Mouse (Mus musculus) lung, embryonic 16.5 days (tissue): Measurements from ENCODE around the gene Ccdc191. TPM values are rescaled to one million over a fixed set of nuclear protein-coding genes. Genes with fewer than 3 reads are reported as not detected.
A peak's percentile ranks its signal among the peaks of the same experiment; 100 is the strongest.

ENCODE experiments used
- ATAC-seq: fragments of 200-750 bp; cut with Nextera tagmentation; 2 replicates; pipeline ENCODE4 v1.8.0; 2017; ENCODE audit warnings: low read depth, mild to moderate bottlenecking, moderate library complexity
- H3K27ac ChIP-seq: fragments of 300-500 bp; sonication (generic); 2 replicates; pipeline ENCODE4 v1.5.1; 2014; ENCODE audit warnings: mild to moderate bottlenecking, control low read depth, low read length
- H3K27me3 ChIP-seq: fragments of 300-500 bp; sonication (generic); 2 replicates; pipeline ENCODE4 v1.6.1; 2014; ENCODE audit warnings: low read depth, low read length, mixed read lengths; ENCODE audit not compliant: control insufficient read depth, insufficient read depth
- H3K36me3 ChIP-seq: fragments of 300-500 bp; sonication (generic); 2 replicates; pipeline ENCODE4 v1.6.1; 2014; ENCODE audit warnings: low read length; ENCODE audit not compliant: control insufficient read depth, insufficient read depth
- H3K4me1 ChIP-seq: fragments of 300-500 bp; sonication (generic); replicated peaks from 2 replicates; pipeline ENCODE4 v1.6.1; 2014; ENCODE audit warnings: low read length, mixed read lengths; ENCODE audit not compliant: control insufficient read depth, insufficient read depth
- H3K4me2 ChIP-seq: fragments of 300-500 bp; sonication (generic); 2 replicates; pipeline ENCODE4 v1.6.1; 2014; ENCODE audit warnings: low read depth, low read length, control low read depth
- H3K4me3 ChIP-seq: fragments of 300-500 bp; sonication (generic); 2 replicates; pipeline ENCODE4 v1.5.1; 2014; ENCODE audit warnings: mild to moderate bottlenecking, low read length, control low read depth
- H3K9ac ChIP-seq: fragments of 300-500 bp; sonication (generic); 2 replicates; pipeline ENCODE4 v1.6.1; 2014; ENCODE audit warnings: low read length, control low read depth
- H3K9me3 ChIP-seq: fragments of 300-500 bp; sonication (generic); 2 replicates; pipeline ENCODE4 v1.6.1; 2016; ENCODE audit warnings: low read length; ENCODE audit not compliant: control insufficient read depth
- WGBS: fragments of 180-500 bp; shearing (Covaris S2); extraction: QIAGEN DNeasy Blood & Tissue Kit; methylation state at CpG from one replicate; pipeline ENCODE4 v1.1.7; 2014; 5-methylcytosine and 5-hydroxymethylcytosine counted together
- polyA plus RNA-seq: library from polyadenylated mRNA; unstranded; fragments of >200 nt; fragmentation: Nextera tagmentation; extraction: Ambion mirVana; gene quantifications from 2 replicates; pipeline ENCODE4 v1.2.1, GENCODE M21; 2015

Gene Ccdc191
- polyA plus RNA-seq, 1 experiment from 2014 or later, result 14.8 TPM

GRCm38 (mm10) chr16:43935892-43936291 lies 46.3 kb downstream of the Ccdc191 start:
- peak; percentile 65; the same call in 1 of the 2 replicates for ATAC-seq
- H3K9me3 ChIP-seq, result no peaks in the 10 kb centered on the region
- WGBS, result 51% methylated on average over 3 of the region's 3 CpGs
- H3K4me2 ChIP-seq, result 0 out of 2 replicates have a peak overlapping the region, but pooled peaks have one; percentile 11
- no peak overlapping the region for H3K9ac ChIP-seq
- H3K27me3 ChIP-seq, result no peaks in the 10 kb centered on the region
- H3K36me3 ChIP-seq, result no peaks in the 10 kb centered on the region
- H3K4me1 ChIP-seq, result peaks cover 6% of the 10 kb centered on the region; the same call in 1 of the 2 replicates
- no peak overlapping the region for H3K4me3 ChIP-seq
- no peak overlapping the region for H3K27ac ChIP-seq

GRCm38 (mm10) chr16:43940846-43941245 lies 51.2 kb downstream of the Ccdc191 start:
- 91% methylated on average over 4 of the region's 4 CpGs for WGBS

GRCm38 (mm10) chr16:43945351-43945750 lies 55.8 kb downstream of the Ccdc191 start:
- H3K4me3 ChIP-seq, result no peak overlapping the region
- no peak overlapping the region for H3K27ac ChIP-seq
- WGBS, result 65% methylated on average over 3 of the region's 3 CpGs
- no peaks in the 10 kb centered on the region for H3K36me3 ChIP-seq
- H3K9me3 ChIP-seq, result no peaks in the 10 kb centered on the region
- H3K4me2 ChIP-seq, result no peak overlapping the region
- H3K27me3 ChIP-seq, result no peaks in the 10 kb centered on the region
- no peak overlapping the region for H3K9ac ChIP-seq
- no peaks in the 10 kb centered on the region for H3K4me1 ChIP-seq
- ATAC-seq, result no peak

More at GRCm38 (mm10) chr16:43940846-43941245, 51.2 kb downstream of the Ccdc191 start:
- Histone ChIP-seq H3K9me3 (no peaks in the 10 kb centered on the region), H3K36me3 (no peaks in the 10 kb centered on the region), H3K4me2 (no peak overlapping the region), H3K27me3 (no peaks in the 10 kb centered on the region), H3K4me1 (no peaks in the 10 kb centered on the region), H3K4me3 (no peak overlapping the region), H3K9ac (no peak overlapping the region), H3K27ac (no peak overlapping the region)
- ATAC-seq, result no peak

GRCm38 (mm10) chr16:43945869-43946268 lies 56.3 kb downstream of the Ccdc191 start:
- Histone ChIP-seq H3K36me3 (no peaks in the 10 kb centered on the region), H3K9ac (no peak overlapping the region), H3K4me2 (no peak overlapping the region), H3K4me3 (no peak overlapping the region), H3K27ac (no peak overlapping the region), H3K4me1 (no peaks in the 10 kb centered on the region), H3K27me3 (no peaks in the 10 kb centered on the region), H3K9me3 (no peaks in the 10 kb centered on the region)
- WGBS, result 41% methylated on average over 3 of the region's 3 CpGs
- peak; percentile 71 for ATAC-seq

GRCm38 (mm10) chr16:43951591-43951990 lies 62.0 kb downstream of the Ccdc191 start:
- ATAC-seq, result peak; percentile 59
- WGBS, result 62% methylated on average over 4 of the region's 4 CpGs

GRCm38 (mm10) chr16:43954913-43955312 lies 65.3 kb downstream of the Ccdc191 start:
- ATAC-seq, result no peak
- Histone ChIP-seq H3K9me3 (no peaks in the 10 kb centered on the region), H3K4me3 (no peak overlapping the region), H3K9ac (no peak overlapping the region), H3K27ac (no peak overlapping the region), H3K4me2 (no peak overlapping the region), H3K4me1 (no peaks in the 10 kb centered on the region), H3K27me3 (no peaks in the 10 kb centered on the region), H3K36me3 (no peaks in the 10 kb centered on the region)
- 40% methylated on average over 6 of the region's 6 CpGs for WGBS

More at GRCm38 (mm10) chr16:43951591-43951990, 62.0 kb downstream of the Ccdc191 start:
- Histone ChIP-seq H3K4me2 (no peak overlapping the region), H3K27me3 (no peaks in the 10 kb centered on the region), H3K4me3 (no peak overlapping the region), H3K9me3 (no peaks in the 10 kb centered on the region), H3K27ac (no peak overlapping the region), H3K4me1 (no peaks in the 10 kb centered on the region), H3K9ac (no peak overlapping the region), H3K36me3 (no peaks in the 10 kb centered on the region)

GRCm38 (mm10) chr16:43958038-43958437 lies 68.4 kb downstream of the Ccdc191 start:
- H3K4me1 ChIP-seq, result no peaks in the 10 kb centered on the region
- H3K27me3 ChIP-seq, result no peaks in the 10 kb centered on the region
- WGBS, result 83% methylated on average over 4 of the region's 4 CpGs
- no peak for ATAC-seq
- no peaks in the 10 kb centered on the region for H3K36me3 ChIP-seq
- no peak overlapping the region for H3K4me3 ChIP-seq
- no peaks in the 10 kb centered on the region for H3K9me3 ChIP-seq
- no peak overlapping the region for H3K9ac ChIP-seq
- no peak overlapping the region for H3K4me2 ChIP-seq
- H3K27ac ChIP-seq, result no peak overlapping the region

- H3K36me3 ChIP-seq, result no peaks in the 10 kb centered on the region
- no peaks in the 10 kb centered on the region for H3K9me3 ChIP-seq
- WGBS, result 87% methylated on average over 9 of the region's 9 CpGs
- no peak overlapping the region for H3K27ac ChIP-seq
- no peak overlapping the region for H3K4me3 ChIP-seq
- H3K27me3 ChIP-seq, result no peaks in the 10 kb centered on the region
- H3K9ac ChIP-seq, result no peak overlapping the region
- H3K4me1 ChIP-seq, result no peaks in the 10 kb centered on the region
- ATAC-seq, result no peak
- H3K4me2 ChIP-seq, result no peak overlapping the region
Observed at GRCm38 (mm10) chr16:43963291-43963690, 73.7 kb downstream of the Ccdc191 start.

GRCm38 (mm10) chr16:43963780-43964179 lies 74.2 kb downstream of the Ccdc191 start:
- no peak overlapping the region for H3K9ac ChIP-seq
- H3K4me1 ChIP-seq, result no peaks in the 10 kb centered on the region
- H3K4me2 ChIP-seq, result no peak overlapping the region
- no peaks in the 10 kb centered on the region for H3K36me3 ChIP-seq
- H3K27me3 ChIP-seq, result no peaks in the 10 kb centered on the region
- WGBS, result 79% methylated on average over 3 of the region's 3 CpGs
- no peak overlapping the region for H3K4me3 ChIP-seq
- no peak overlapping the region for H3K27ac ChIP-seq
- no peaks in the 10 kb centered on the region for H3K9me3 ChIP-seq
- ATAC-seq, result no peak
